ENCODE assay signal across 26 mouse cellular contexts in the genomic region with DNA sequence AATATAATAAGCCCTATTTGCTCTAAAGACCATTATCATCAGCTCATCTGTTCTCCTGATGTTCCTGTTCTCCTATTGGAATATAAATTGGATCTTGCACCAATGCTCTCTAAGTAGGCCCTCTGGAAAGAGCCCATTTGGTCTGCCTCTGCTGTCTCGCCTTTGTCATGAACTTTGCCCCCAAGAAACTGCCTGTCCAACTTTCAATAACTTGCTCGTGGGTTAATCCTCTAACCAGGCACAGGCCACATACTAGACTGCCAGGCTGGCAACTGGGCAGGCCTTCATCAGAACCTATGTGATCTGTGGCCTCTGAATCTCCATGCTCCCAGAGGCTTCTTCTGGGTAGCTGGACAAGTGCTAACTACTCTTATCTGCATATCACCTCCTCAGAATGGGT. TPM values are rescaled to one million over a fixed set of nuclear protein-coding genes. Genes with fewer than 3 reads are reported as not detected.
DNase-seq lines count a peak whose midpoint lies in the region; ATAC-seq and TF ChIP-seq lines count a peak whose summit lies in the region.
"Had no signal": no experiment of that assay in that cellular context is flagged by ENCODE, and none has a peak within 500 bp of the region (broad histone marks: within the 10 kb centered on the region; RNA-seq: fewer than 3 reads in every experiment).

No protein-coding gene starts in this region.

- 82% methylated on average over 2 of the region's 2 CpGs for WGBS in kidney, embryonic 15.5 days

- no peaks in the 10 kb centered on the region for H3K9me3 ChIP-seq in kidney, embryonic 15.5 days (replicated peaks)
- H3K9me3 ChIP-seq: forebrain, embryonic 10.5 days; forebrain, embryonic 13.5 days; G1E; heart, embryonic 12.5 days; heart, embryonic 15.5 days; hindbrain, embryonic 10.5 days had no signal

- peaks cover 87% of the 10 kb centered on the region for H3K36me3 ChIP-seq in kidney, embryonic 15.5 days

- intact Hi-C loops in gastrocnemius, adult 2 months (cut with DNase I), result no loop called here

- no peak overlapping the region for H3K4me3 ChIP-seq in kidney, embryonic 15.5 days (replicated peaks)
- no peak overlapping the region for H3K4me3 ChIP-seq in gastrocnemius, adult 2 months
- H3K4me3 ChIP-seq: forebrain, embryonic 10.5 days; forebrain, embryonic 13.5 days; heart, embryonic 12.5 days; heart, embryonic 15.5 days; hindbrain, embryonic 10.5 days had no signal

- no peak for ATAC-seq in kidney, embryonic 15.5 days (replicated peaks; ENCODE audit: low FRiP score)
- ATAC-seq: forebrain, embryonic 13.5 days; forebrain, embryonic 16.5 days; hindbrain, postnatal 0 days; Patski had no signal

- no peaks in the 10 kb centered on the region for H3K4me1 ChIP-seq in kidney, embryonic 15.5 days
- H3K4me1 ChIP-seq: forebrain, embryonic 10.5 days; forebrain, embryonic 13.5 days; hindbrain, embryonic 10.5 days had no signal

- no peak overlapping the region for H3K9ac ChIP-seq in kidney, embryonic 15.5 days
- H3K9ac ChIP-seq: forebrain, embryonic 13.5 days; heart, embryonic 12.5 days; heart, embryonic 15.5 days; hindbrain, embryonic 14.5 days had no signal

- H3K27me3 ChIP-seq in kidney, embryonic 15.5 days, result no peaks in the 10 kb centered on the region
- H3K27me3 ChIP-seq: CH12.LX; forebrain, embryonic 13.5 days; heart, embryonic 12.5 days; heart, embryonic 15.5 days; Patski had no signal

- peak; percentile 67 for DNase-seq in kidney, adult 11 months
- peak; percentile 57 to 59 for DNase-seq in kidney, adult 8-10 months
- DNase-seq in kidney, postnatal 4 days, result no peak
- DNase-seq in kidney, postnatal 36 days, result peak; percentile 64 to 67
- DNase-seq in gastrocnemius, adult 2 months, result no peak
- DNase-seq: adrenal gland, postnatal 10 days; adrenal gland, postnatal 36 days; cerebellum, adult 18-20 months; cerebellum, adult 9-10 months; cerebellum, postnatal 14 days; gastrocnemius, postnatal 25 days; heart, adult 18-20 months; heart, postnatal 10 days; heart, postnatal 36 days had no signal

- no peak for TF ChIP-seq CTCF in gastrocnemius, adult 2 months (IDR thresholded peaks at IDR 0.05)

- H3K4me2 ChIP-seq in kidney, embryonic 15.5 days, result no peak overlapping the region
- H3K4me2 ChIP-seq: forebrain, embryonic 13.5 days; heart, embryonic 12.5 days; heart, embryonic 15.5 days; hindbrain, embryonic 14.5 days had no signal

- H3K27ac ChIP-seq in kidney, embryonic 15.5 days, result no peak overlapping the region
- H3K27ac ChIP-seq in gastrocnemius, adult 2 months, result no peak overlapping the region
- H3K27ac ChIP-seq: forebrain, embryonic 10.5 days; forebrain, embryonic 13.5 days; heart, embryonic 15.5 days; hindbrain, embryonic 10.5 days; hindbrain, embryonic 14.5 days; hindbrain, postnatal 0 days had no signal

RNA-seq across cellular contexts. Expression of a gene that starts 31.8 kb away (rescaled TPM):
- polyA plus RNA-seq in kidney, embryonic 15.5 days (2015; fragmentation: Nextera tagmentation; extraction: Ambion mirVana), result 62.8 and 64.1 TPM in 2 replicates
- total RNA-seq in gastrocnemius, adult 2 months (2021), result 10 to 100 TPM in 1 of 2 experiments, 1 to 10 TPM in 1; 6.9 to 10.4 TPM

RNA-seq across cellular contexts. Expression of a gene that starts 45.6 kb away (rescaled TPM):
- 35.0 and 36.4 TPM in 2 replicates for polyA plus RNA-seq in kidney, embryonic 15.5 days (2015; fragmentation: Nextera tagmentation; extraction: Ambion mirVana)
- 10 to 100 TPM; 35.1 to 39.7 TPM for total RNA-seq in gastrocnemius, adult 2 months (2021)

RNA-seq across cellular contexts. Expression of a gene that starts 58.5 kb away (rescaled TPM):
- 36.7 and 40.9 TPM in 2 replicates for polyA plus RNA-seq in kidney, embryonic 15.5 days (2015; fragmentation: Nextera tagmentation; extraction: Ambion mirVana)
- total RNA-seq in gastrocnemius, adult 2 months (2021), result 1 to 10 TPM; 8.4 to 8.8 TPM

Comparison
In these comparisons a context has a peak if more than half of its experiments do, and no peak if none do; other contexts are left out.
1. DNase-seq: peak in kidney, adult 11 months (single experiment), kidney, adult 8-10 months (2 of 2) and kidney, postnatal 36 days (2 of 2); none in kidney, postnatal 4 days (0 of 2) and gastrocnemius, adult 2 months (single experiment).